In the genomic region with DNA sequence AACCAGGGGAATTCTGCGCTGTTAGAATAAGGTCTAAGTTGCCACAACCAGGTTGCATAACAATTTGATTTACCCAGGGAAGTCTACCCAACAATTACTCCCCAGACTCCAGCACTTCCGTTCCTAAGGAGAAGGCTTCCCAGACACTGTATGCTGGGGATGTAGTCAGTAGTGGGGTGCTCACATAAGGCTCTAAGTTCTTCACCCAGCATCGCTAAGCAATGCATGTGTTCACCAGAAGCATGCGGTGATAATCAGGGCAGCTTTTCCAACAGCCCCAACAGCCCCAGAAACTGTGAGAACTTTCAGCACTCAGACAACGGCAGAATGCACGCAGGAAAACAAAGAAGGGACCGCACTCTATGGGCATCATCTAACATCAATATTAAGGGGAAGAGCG, we compare ENCODE assay signal across 21 mouse cellular contexts.
DNase-seq lines count a peak whose midpoint lies in the region; ATAC-seq and TF ChIP-seq lines count a peak whose summit lies in the region.
"Had no signal": no experiment of that assay in that cellular context is flagged by ENCODE, and none has a peak within 500 bp of the region (broad histone marks: within the 10 kb centered on the region; RNA-seq: fewer than 3 reads in every experiment).

No protein-coding gene starts in this region.

- H3K4me3 ChIP-seq in intestine, embryonic 14.5 days (ENCODE audit: low read depth, low read length), result no peak overlapping the region
- no peak overlapping the region for H3K4me3 ChIP-seq in intestine, postnatal 0 days (ENCODE audit: low read depth, low read length)
- H3K4me3 ChIP-seq in embryonic facial prominence, embryonic 10.5 days, result no peak overlapping the region
- no peak overlapping the region for H3K4me3 ChIP-seq in hindbrain, postnatal 0 days (ENCODE audit: low read length)
- H3K4me3 ChIP-seq: embryonic facial prominence, embryonic 13.5 days; heart, embryonic 12.5 days; hindbrain, embryonic 15.5 days; intestine, embryonic 15.5 days had no signal

- H3K9me3 ChIP-seq in intestine, embryonic 14.5 days (ENCODE audit: control insufficient read depth, low read length), result no peaks in the 10 kb centered on the region
- H3K9me3 ChIP-seq in intestine, postnatal 0 days (ENCODE audit: control insufficient read depth), result no peaks in the 10 kb centered on the region
- no peaks in the 10 kb centered on the region for H3K9me3 ChIP-seq in embryonic facial prominence, embryonic 10.5 days
- no peaks in the 10 kb centered on the region for H3K9me3 ChIP-seq in hindbrain, postnatal 0 days (ENCODE audit: low read length)
- H3K9me3 ChIP-seq: embryonic facial prominence, embryonic 13.5 days; heart, embryonic 12.5 days; hindbrain, embryonic 15.5 days; intestine, embryonic 15.5 days had no signal

- H3K9ac ChIP-seq in intestine, embryonic 14.5 days (ENCODE audit: low read length), result no peak overlapping the region
- H3K9ac ChIP-seq in intestine, postnatal 0 days (ENCODE audit: low read depth, low read length), result no peak overlapping the region
- no peak overlapping the region for H3K9ac ChIP-seq in hindbrain, postnatal 0 days (replicated peaks; ENCODE audit: low read length)
- H3K9ac ChIP-seq: embryonic facial prominence, embryonic 13.5 days; heart, embryonic 12.5 days; hindbrain, embryonic 15.5 days; intestine, embryonic 15.5 days had no signal

- no peaks in the 10 kb centered on the region for H3K4me1 ChIP-seq in intestine, embryonic 14.5 days (replicated peaks; ENCODE audit: control insufficient read depth, insufficient read depth, low read length)
- no peaks in the 10 kb centered on the region for H3K4me1 ChIP-seq in intestine, postnatal 0 days (replicated peaks; ENCODE audit: control insufficient read depth, insufficient read depth, low read length)
- peaks cover 25% of the 10 kb centered on the region for H3K4me1 ChIP-seq in embryonic facial prominence, embryonic 10.5 days
- H3K4me1 ChIP-seq in hindbrain, postnatal 0 days (ENCODE audit: insufficient read depth, low read length), result no peaks in the 10 kb centered on the region
- H3K4me1 ChIP-seq: heart, embryonic 12.5 days; hindbrain, embryonic 15.5 days; intestine, embryonic 15.5 days had no signal

- ATAC-seq in intestine, embryonic 14.5 days (replicated peaks; ENCODE audit: low FRiP score, low TSS enrichment, low read depth), result no peak
- no peak for ATAC-seq in intestine, postnatal 0 days
- peak; percentile 67; the same call in 1 of the 2 replicates for ATAC-seq in hindbrain, postnatal 0 days
- ATAC-seq: forebrain, embryonic 14.5 days; intestine, embryonic 15.5 days had no signal

- no peak for TF ChIP-seq CTCF in intestine, postnatal 0 days (IDR thresholded peaks at IDR 0.05; ENCODE audit: low read depth)
- no peak for TF ChIP-seq CTCF in hindbrain, postnatal 0 days (IDR thresholded peaks at IDR 0.05; ENCODE audit: low read depth)

- peak; percentile 29 for DNase-seq in heart, adult 11 months
- no peak for DNase-seq in heart, adult 18-20 months
- DNase-seq in intestine, embryonic 14.5 days (ENCODE audit: low spot score), result peak; percentile 45
- DNase-seq in embryonic facial prominence, embryonic 10.5 days (ENCODE audit: low spot score), result no peak
- DNase-seq in hindbrain, postnatal 0 days (ENCODE audit: low spot score), result no peak
- no peak for DNase-seq in frontal cortex, postnatal 36 days (ENCODE audit: low spot score in 2 of 2)
- DNase-seq: adrenal gland, adult 2 months; adrenal gland, postnatal 25 days; cerebellum, adult 18-20 months; cerebellum, adult 9-11 months; cerebellum, postnatal 36 days; embryo, embryonic 11 days; gastrocnemius, postnatal 10 days; kidney, adult 2 months had no signal

- no peak overlapping the region for H3K27ac ChIP-seq in intestine, embryonic 14.5 days (ENCODE audit: low read depth)
- no peak overlapping the region for H3K27ac ChIP-seq in intestine, postnatal 0 days (ENCODE audit: low read depth, low read length)
- peak overlapping the region; percentile 61 for H3K27ac ChIP-seq in embryonic facial prominence, embryonic 10.5 days (replicated peaks)
- no peak overlapping the region for H3K27ac ChIP-seq in hindbrain, postnatal 0 days
- H3K27ac ChIP-seq: embryonic facial prominence, embryonic 13.5 days; hindbrain, embryonic 15.5 days; intestine, embryonic 15.5 days had no signal

- H3K36me3 ChIP-seq in intestine, embryonic 14.5 days (ENCODE audit: control insufficient read depth, insufficient read depth, low read length), result 0 out of 2 replicates have a peak, but pooled peaks cover 3% of the 10 kb centered on the region
- no peaks in the 10 kb centered on the region for H3K36me3 ChIP-seq in intestine, postnatal 0 days (ENCODE audit: control insufficient read depth, insufficient read depth)
- no peaks in the 10 kb centered on the region for H3K36me3 ChIP-seq in embryonic facial prominence, embryonic 10.5 days (replicated peaks)
- H3K36me3 ChIP-seq in hindbrain, postnatal 0 days (ENCODE audit: insufficient read depth, low read length), result no peaks in the 10 kb centered on the region
- H3K36me3 ChIP-seq: embryonic facial prominence, embryonic 13.5 days; heart, embryonic 12.5 days; hindbrain, embryonic 15.5 days; intestine, embryonic 15.5 days had no signal

- no peak overlapping the region for H3K4me2 ChIP-seq in intestine, embryonic 14.5 days (ENCODE audit: low read length)
- no peak overlapping the region for H3K4me2 ChIP-seq in intestine, postnatal 0 days (replicated peaks; ENCODE audit: low read depth)
- no peak overlapping the region for H3K4me2 ChIP-seq in hindbrain, postnatal 0 days (ENCODE audit: low read depth, low read length)
- H3K4me2 ChIP-seq: heart, embryonic 12.5 days; hindbrain, embryonic 15.5 days; intestine, embryonic 15.5 days had no signal

- H3K27me3 ChIP-seq in intestine, embryonic 14.5 days (replicated peaks; ENCODE audit: control insufficient read depth, insufficient read depth, low read length), result no peaks in the 10 kb centered on the region
- H3K27me3 ChIP-seq in intestine, postnatal 0 days (replicated peaks; ENCODE audit: control insufficient read depth, insufficient read depth, low read length), result no peaks in the 10 kb centered on the region
- H3K27me3 ChIP-seq in embryonic facial prominence, embryonic 10.5 days (replicated peaks; ENCODE audit: low read depth, poor library complexity, severe bottlenecking), result no peaks in the 10 kb centered on the region
- no peaks in the 10 kb centered on the region for H3K27me3 ChIP-seq in hindbrain, postnatal 0 days (ENCODE audit: insufficient read depth, low read length)
- H3K27me3 ChIP-seq: CH12.LX; embryonic facial prominence, embryonic 13.5 days; heart, embryonic 12.5 days; hindbrain, embryonic 15.5 days; intestine, embryonic 15.5 days had no signal

- 80% methylated on average over 8 of the region's 8 CpGs for WGBS in intestine, embryonic 14.5 days
- WGBS in intestine, postnatal 0 days, result 85% methylated on average over 8 of the region's 8 CpGs
- 64% methylated on average over 8 of the region's 8 CpGs for WGBS in embryonic facial prominence, embryonic 10.5 days
- WGBS in hindbrain, postnatal 0 days, result 34% methylated on average over 8 of the region's 8 CpGs

Comparison
In these comparisons a context has a peak if more than half of its experiments do, and no peak if none do; other contexts are left out.
1. DNase-seq: peak in heart, adult 11 months (single experiment) and intestine, embryonic 14.5 days (single experiment); none in heart, adult 18-20 months (0 of 2), embryonic facial prominence, embryonic 10.5 days (single experiment), hindbrain, postnatal 0 days (single experiment) and frontal cortex, postnatal 36 days (0 of 2).